Mouse (Mus musculus): ENCODE measurements around the gene L2hgdh. TPM values are rescaled to one million over a fixed set of nuclear protein-coding genes. Genes with fewer than 3 reads are reported as not detected.

L2hgdh gene
- total and polyA plus RNA-seq, 2 experiments = 19.6 to 38.9 TPM

DNA sequence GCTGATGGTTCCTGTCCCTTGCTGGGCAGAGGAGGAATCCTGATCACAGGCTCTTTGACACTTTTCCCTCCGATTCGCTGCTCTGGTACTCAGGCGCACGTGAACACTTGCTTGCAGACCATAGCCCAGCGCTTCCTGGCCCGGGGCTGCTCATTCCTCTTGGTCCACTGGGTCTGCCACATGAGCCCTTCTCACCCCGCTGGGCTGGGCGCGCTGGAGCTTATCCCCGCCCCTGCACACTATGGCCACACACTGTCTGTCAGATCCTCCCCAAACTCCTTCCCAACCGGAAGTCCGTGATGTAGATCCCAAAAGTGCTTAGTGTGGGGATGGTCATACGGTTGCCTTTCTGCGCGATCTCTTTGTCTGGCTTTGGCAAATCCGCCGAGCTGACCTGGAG, 31.2 kb downstream of the L2hgdh start:
- Histone ChIP-seq H3K79me2 (ENCODE audit: control insufficient read depth, insufficient read depth, low read length) (no peaks in the 10 kb centered on the region), H3K27me3 (ENCODE audit: control insufficient read depth, insufficient read depth, low read length) (no peaks in the 10 kb centered on the region), H3K27ac (replicated peaks; ENCODE audit: insufficient read depth, low read depth, low read length) (no peak overlapping the region), H3K9ac (ENCODE audit: low read depth, low read length) (no peak overlapping the region), H3K4me1 (ENCODE audit: control insufficient read depth, insufficient read depth, low read length) (peaks cover 3% of the 10 kb centered on the region; the same call in 1 of the 2 replicates), H3K4me3 (ENCODE audit: insufficient read depth, low read depth, low read length) (no peak overlapping the region), H3K36me3 (ENCODE audit: control insufficient read depth, insufficient read depth, low read length) (peaks cover 22% of the 10 kb centered on the region)
- whole genome bisulfite sequencing = 95% methylated on average over 17 of the region's 17 CpGs
- no peak for DNase-seq (ENCODE audit: extremely low read depth, low read depth, low spot score)
- TF ChIP-seq CTCF (IDR thresholded peaks at IDR 0.05; ENCODE audit: low read depth, low read length) = no peak
- TF ChIP-seq POLR2A (IDR thresholded peaks at IDR 0.05; ENCODE audit: extremely low read depth, insufficient read depth, low read length) = no peak

- Histone ChIP-seq H3K79me2 (ENCODE audit: control insufficient read depth, insufficient read depth, low read length) (no peaks in the 10 kb centered on the region), H3K4me3 (ENCODE audit: insufficient read depth, low read depth, low read length) (no peak overlapping the region), H3K27me3 (ENCODE audit: control insufficient read depth, insufficient read depth, low read length) (no peaks in the 10 kb centered on the region), H3K9ac (ENCODE audit: low read depth, low read length) (no peak overlapping the region), H3K4me1 (ENCODE audit: control insufficient read depth, insufficient read depth, low read length) (no peaks in the 10 kb centered on the region), H3K27ac (replicated peaks; ENCODE audit: insufficient read depth, low read depth, low read length) (no peak overlapping the region), H3K36me3 (ENCODE audit: control insufficient read depth, insufficient read depth, low read length) (peaks cover 16% of the 10 kb centered on the region)
- no peak for DNase-seq (ENCODE audit: extremely low read depth, low read depth, low spot score)
- WGBS = 66% methylated on average over 4 of the region's 4 CpGs
- TF ChIP-seq CTCF (IDR thresholded peaks at IDR 0.05; ENCODE audit: low read depth, low read length) = no peak
- no peak for TF ChIP-seq POLR2A (IDR thresholded peaks at IDR 0.05; ENCODE audit: extremely low read depth, insufficient read depth, low read length)
Measured at GRCm38 (mm10) chr12:69690714-69691113, 34.0 kb downstream of the L2hgdh start.

- H3K27ac ChIP-seq (replicated peaks; ENCODE audit: insufficient read depth, low read depth, low read length) = no peak overlapping the region
- H3K36me3 ChIP-seq (ENCODE audit: control insufficient read depth, insufficient read depth, low read length) = peaks cover 13% of the 10 kb centered on the region
- no peaks in the 10 kb centered on the region for H3K79me2 ChIP-seq (ENCODE audit: control insufficient read depth, insufficient read depth, low read length)
- no peak for DNase-seq (ENCODE audit: extremely low read depth, low read depth, low spot score)
- no peak overlapping the region for H3K4me3 ChIP-seq (ENCODE audit: insufficient read depth, low read depth, low read length)
- H3K27me3 ChIP-seq (ENCODE audit: control insufficient read depth, insufficient read depth, low read length) = no peaks in the 10 kb centered on the region
- no peak overlapping the region for H3K9ac ChIP-seq (ENCODE audit: low read depth, low read length)
- TF ChIP-seq POLR2A (IDR thresholded peaks at IDR 0.05; ENCODE audit: extremely low read depth, insufficient read depth, low read length) (no peak), CTCF (IDR thresholded peaks at IDR 0.05; ENCODE audit: low read depth, low read length) (no peak)
- no peaks in the 10 kb centered on the region for H3K4me1 ChIP-seq (ENCODE audit: control insufficient read depth, insufficient read depth, low read length)
Measured at GRCm38 (mm10) chr12:69689094-69689493, 35.6 kb downstream of the L2hgdh start.

GRCm38 (mm10) chr12:69688368-69688767, 36.3 kb downstream of the L2hgdh start:
- WGBS = 14% methylated on average over 2 of the region's 2 CpGs
- peaks cover 11% of the 10 kb centered on the region for H3K36me3 ChIP-seq (ENCODE audit: control insufficient read depth, insufficient read depth, low read length)
- no peaks in the 10 kb centered on the region for H3K27me3 ChIP-seq (ENCODE audit: control insufficient read depth, insufficient read depth, low read length)
- H3K9ac ChIP-seq (ENCODE audit: low read depth, low read length) = no peak overlapping the region
- DNase-seq (ENCODE audit: extremely low read depth, low read depth, low spot score) = no peak
- no peaks in the 10 kb centered on the region for H3K4me1 ChIP-seq (ENCODE audit: control insufficient read depth, insufficient read depth, low read length)
- H3K27ac ChIP-seq (replicated peaks; ENCODE audit: insufficient read depth, low read depth, low read length) = no peak overlapping the region
- H3K4me3 ChIP-seq (ENCODE audit: insufficient read depth, low read depth, low read length) = no peak overlapping the region
- TF ChIP-seq CTCF (IDR thresholded peaks at IDR 0.05; ENCODE audit: low read depth, low read length) (no peak), POLR2A (IDR thresholded peaks at IDR 0.05; ENCODE audit: extremely low read depth, insufficient read depth, low read length) (no peak)
- H3K79me2 ChIP-seq (ENCODE audit: control insufficient read depth, insufficient read depth, low read length) = no peaks in the 10 kb centered on the region

GRCm38 (mm10) chr12:69683537-69683936, 41.1 kb downstream of the L2hgdh start:
- Histone ChIP-seq H3K79me2 (ENCODE audit: control insufficient read depth, insufficient read depth, low read length) (peaks cover 11% of the 10 kb centered on the region), H3K27me3 (ENCODE audit: control insufficient read depth, insufficient read depth, low read length) (no peaks in the 10 kb centered on the region), H3K9ac (ENCODE audit: low read depth, low read length) (no peak overlapping the region), H3K27ac (replicated peaks; ENCODE audit: insufficient read depth, low read depth, low read length) (no peak overlapping the region), H3K4me3 (ENCODE audit: insufficient read depth, low read depth, low read length) (no peak overlapping the region), H3K36me3 (ENCODE audit: control insufficient read depth, insufficient read depth, low read length) (no peaks in the 10 kb centered on the region), H3K4me1 (ENCODE audit: control insufficient read depth, insufficient read depth, low read length) (peaks cover 14% of the 10 kb centered on the region)
- peak; percentile 98 for DNase-seq (ENCODE audit: extremely low read depth, low read depth, low spot score)
- no peak for TF ChIP-seq POLR2A (IDR thresholded peaks at IDR 0.05; ENCODE audit: extremely low read depth, insufficient read depth, low read length)
- no peak for TF ChIP-seq CTCF (IDR thresholded peaks at IDR 0.05; ENCODE audit: low read depth, low read length)
- 4% methylated on average over 10 of the region's 10 CpGs for WGBS

GRCm38 (mm10) chr12:69682788-69683419, 41.8 kb downstream of the L2hgdh start:
- no peaks in the 10 kb centered on the region for H3K36me3 ChIP-seq (ENCODE audit: control insufficient read depth, insufficient read depth, low read length)
- H3K4me1 ChIP-seq (ENCODE audit: control insufficient read depth, insufficient read depth, low read length) = peaks cover 17% of the 10 kb centered on the region
- DNase-seq (ENCODE audit: extremely low read depth, low read depth, low spot score) = peak; percentile 53
- WGBS = 20% methylated on average over 14 of the region's 14 CpGs
- H3K4me3 ChIP-seq (ENCODE audit: insufficient read depth, low read depth, low read length) = peak overlapping the region; percentile 16; the same call in 1 of the 2 replicates
- peaks cover 14% of the 10 kb centered on the region for H3K79me2 ChIP-seq (ENCODE audit: control insufficient read depth, insufficient read depth, low read length)
- H3K27ac ChIP-seq (replicated peaks; ENCODE audit: insufficient read depth, low read depth, low read length) = peak overlapping the region; percentile 37; the same call in 1 of the 2 replicates
- no peak for TF ChIP-seq CTCF (IDR thresholded peaks at IDR 0.05; ENCODE audit: low read depth, low read length)
- no peak for TF ChIP-seq POLR2A (IDR thresholded peaks at IDR 0.05; ENCODE audit: extremely low read depth, insufficient read depth, low read length)
- H3K9ac ChIP-seq (ENCODE audit: low read depth, low read length) = no peak overlapping the region
- H3K27me3 ChIP-seq (ENCODE audit: control insufficient read depth, insufficient read depth, low read length) = no peaks in the 10 kb centered on the region
